Mouse (Mus musculus) kidney, postnatal 0 days (tissue): Measurements from ENCODE around the gene R3hcc1l. TPM values are rescaled to one million over a fixed set of nuclear protein-coding genes. Genes with fewer than 3 reads are reported as not detected.

Experiments used
- ATAC-seq: fragments of 200-750 bp; cut with Nextera tagmentation; replicated peaks from 2 replicates; pipeline ENCODE4 v1.8.0; 2017; ENCODE audit warnings: low read depth, moderate number of reproducible peaks, moderate TSS enrichment, moderate library complexity; ENCODE audit not compliant: low FRiP score
- DNase-seq: peaks from one replicate; pipeline ENCODE4 v3.0.0-alpha.2; 2016; ENCODE audit warnings: low spot score
- H3K27ac ChIP-seq: fragments of 300-500 bp; sonication (generic); 2 replicates; pipeline ENCODE4 v1.5.1; 2014; ENCODE audit warnings: mild to moderate bottlenecking
- H3K27me3 ChIP-seq: fragments of 300-500 bp; sonication (generic); 2 replicates; pipeline ENCODE4 v1.6.1; 2014; ENCODE audit warnings: low read length, mixed read lengths; ENCODE audit not compliant: insufficient read depth
- H3K36me3 ChIP-seq: fragments of 300-500 bp; sonication (generic); 2 replicates; pipeline ENCODE4 v1.6.1; 2014; ENCODE audit warnings: low read length, mixed read lengths; ENCODE audit not compliant: insufficient read depth
- H3K4me1 ChIP-seq: fragments of 300-500 bp; sonication (generic); replicated peaks from 2 replicates; pipeline ENCODE4 v1.6.1; 2014; ENCODE audit warnings: antibody characterized with exemption, low read length, mixed read lengths; ENCODE audit not compliant: insufficient read depth
- H3K4me2 ChIP-seq: fragments of 300-500 bp; sonication (generic); 2 replicates; pipeline ENCODE4 v1.6.1; 2014; ENCODE audit warnings: mild to moderate bottlenecking, low read length, moderate library complexity, mixed read lengths
- H3K4me3 ChIP-seq: fragments of 300-500 bp; sonication (generic); replicated peaks from 2 replicates; pipeline ENCODE4 v1.5.1; 2014; ENCODE audit warnings: low read depth, low read length
- H3K9ac ChIP-seq: fragments of 300-500 bp; sonication (generic); 2 replicates; pipeline ENCODE4 v1.6.1; 2014; ENCODE audit warnings: low read depth, low read length
- H3K9me3 ChIP-seq: fragments of 300-500 bp; sonication (generic); replicated peaks from 2 replicates; pipeline ENCODE4 v1.6.1; 2016; ENCODE audit warnings: low read length, inconsistent platforms, mixed read lengths
- CTCF ChIP-seq: IDR thresholded peaks from 2 replicates; pipeline ENCODE4 v1.5.1; 2016; ENCODE audit warnings: antibody characterized with exemption, low read depth, mild to moderate bottlenecking, moderate library complexity
- WGBS: fragments of 180-500 bp; shearing (Covaris S2); extraction: QIAGEN DNeasy Blood & Tissue Kit; methylation state at CpG from one replicate; pipeline ENCODE4 v1.1.7; 2014; 5-methylcytosine and 5-hydroxymethylcytosine counted together
- polyA plus RNA-seq: library from polyadenylated mRNA; unstranded; fragments of >200 nt; fragmentation: Nextera tagmentation; extraction: Ambion mirVana; gene quantifications from 2 replicates; pipeline ENCODE4 v1.2.1, GENCODE M21; 2015

R3hcc1l gene
- 20.1 and 21.2 TPM in 2 replicates for polyA plus RNA-seq

DNA sequence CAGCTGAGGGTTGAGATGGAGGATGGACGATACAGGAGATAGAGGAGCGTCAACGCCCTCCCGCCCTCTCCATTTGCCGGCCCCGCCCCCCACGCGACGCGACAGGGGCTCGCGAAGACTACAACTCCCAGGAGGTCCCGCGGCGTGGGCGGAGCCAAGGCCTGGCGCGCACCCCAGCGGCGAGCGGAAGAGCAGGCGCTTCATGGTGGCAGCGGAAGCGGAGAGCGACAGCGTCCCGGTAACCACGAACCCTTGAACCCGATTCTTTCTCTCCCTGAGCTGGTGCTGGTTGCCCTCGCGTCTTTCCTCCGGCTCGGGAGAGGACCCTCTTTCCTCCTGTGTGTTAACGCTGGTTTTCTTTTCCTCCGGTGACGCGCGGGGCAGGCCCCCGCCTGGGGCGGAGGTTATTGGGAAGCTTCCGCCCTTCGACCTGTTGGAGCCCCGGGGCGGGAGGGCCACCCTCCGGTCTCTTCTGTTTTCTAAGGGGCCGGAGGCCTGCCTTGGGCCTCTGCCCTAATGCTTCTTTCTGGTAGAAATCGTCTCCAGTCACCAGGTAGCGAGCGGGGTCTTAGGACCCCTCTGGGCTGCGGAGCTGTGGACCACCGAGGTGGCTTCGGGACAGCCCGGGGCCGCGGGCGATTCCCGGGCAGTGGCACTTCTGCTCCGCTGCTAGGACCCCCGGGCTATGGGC is at the start of gene R3hcc1l:
Gene R3hcc1l, plus strand, starts transcription at position 140 of the 691 bp plus-strand sequence.
- under 1% methylated on average over 59 of the region's 59 CpGs for WGBS
- H3K4me2 ChIP-seq, result peak within 1 kb of the TSS; percentile 72
- H3K36me3 ChIP-seq, result no peaks in the 10 kb centered on the region
- no peaks in the 10 kb centered on the region for H3K9me3 ChIP-seq
- 0 out of 2 replicates have a peak, but pooled peaks cover 7% of the 10 kb centered on the region for H3K4me1 ChIP-seq
- peak; percentile 93 for ATAC-seq
- peak; percentile 94 for DNase-seq
- peak; percentile 76 for TF ChIP-seq CTCF
- H3K27ac ChIP-seq, result peak within 1 kb of the TSS; percentile 79
- H3K9ac ChIP-seq, result peak within 1 kb of the TSS; percentile 80
- peak within 1 kb of the TSS; percentile 82 for H3K4me3 ChIP-seq
- no peaks in the 10 kb centered on the region for H3K27me3 ChIP-seq

DNA sequence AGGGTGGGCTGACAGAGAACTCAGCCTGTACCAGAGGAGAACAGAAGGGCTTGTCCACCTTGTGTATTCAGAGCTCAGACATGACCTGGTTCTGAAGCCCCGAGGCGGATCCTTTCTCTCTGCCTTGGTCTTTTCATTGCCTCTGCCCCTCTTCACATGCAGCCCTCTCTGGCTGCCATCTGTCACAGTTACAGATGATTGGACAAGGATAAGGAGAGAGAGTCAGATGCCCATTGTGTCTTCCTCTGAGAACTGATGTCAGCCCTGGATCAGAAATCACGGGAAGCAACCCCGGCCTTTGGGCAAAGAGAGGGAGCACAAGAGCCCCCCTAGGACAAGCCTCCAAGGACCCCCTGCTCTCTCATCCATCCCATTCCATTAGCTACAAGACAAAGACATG is 47.0 kb upstream of the R3hcc1l start:
- Histone ChIP-seq H3K9me3 (no peaks in the 10 kb centered on the region), H3K27ac (no peak overlapping the region), H3K4me2 (no peak overlapping the region), H3K4me3 (no peak overlapping the region), H3K36me3 (no peaks in the 10 kb centered on the region), H3K9ac (no peak overlapping the region), H3K27me3 (no peaks in the 10 kb centered on the region), H3K4me1 (no peaks in the 10 kb centered on the region)
- no peak for TF ChIP-seq CTCF
- no peak for ATAC-seq
- DNase-seq, result no peak
- 91% methylated on average over 4 of the region's 4 CpGs for WGBS

DNA sequence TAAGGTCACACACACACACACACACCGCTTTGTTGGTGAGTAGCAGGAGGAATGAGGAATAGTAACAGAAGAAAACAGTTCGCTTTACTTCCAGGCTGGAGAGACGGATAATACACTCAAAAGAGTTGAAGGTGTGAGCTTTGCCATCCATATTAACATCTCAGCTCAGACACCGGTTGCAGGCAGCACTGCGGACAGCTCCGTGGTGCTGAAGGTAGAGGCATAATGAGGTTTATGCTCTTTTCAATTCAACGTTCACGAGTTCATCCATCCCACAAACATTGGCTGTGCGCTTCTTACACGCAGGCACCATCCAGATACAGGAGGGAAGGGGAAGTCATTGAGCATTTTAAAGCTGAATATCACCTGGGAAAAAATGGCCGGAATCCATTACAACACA is 45.7 kb upstream of the R3hcc1l start:
- H3K4me2 ChIP-seq, result no peak overlapping the region
- no peak for ATAC-seq
- no peak overlapping the region for H3K27ac ChIP-seq
- H3K4me3 ChIP-seq, result no peak overlapping the region
- no peaks in the 10 kb centered on the region for H3K36me3 ChIP-seq
- no peak overlapping the region for H3K9ac ChIP-seq
- no peaks in the 10 kb centered on the region for H3K4me1 ChIP-seq
- TF ChIP-seq CTCF, result no peak
- H3K27me3 ChIP-seq, result no peaks in the 10 kb centered on the region
- 26% methylated on average over 11 of the region's 11 CpGs for WGBS
- DNase-seq, result peak; percentile 66
- no peaks in the 10 kb centered on the region for H3K9me3 ChIP-seq

DNA sequence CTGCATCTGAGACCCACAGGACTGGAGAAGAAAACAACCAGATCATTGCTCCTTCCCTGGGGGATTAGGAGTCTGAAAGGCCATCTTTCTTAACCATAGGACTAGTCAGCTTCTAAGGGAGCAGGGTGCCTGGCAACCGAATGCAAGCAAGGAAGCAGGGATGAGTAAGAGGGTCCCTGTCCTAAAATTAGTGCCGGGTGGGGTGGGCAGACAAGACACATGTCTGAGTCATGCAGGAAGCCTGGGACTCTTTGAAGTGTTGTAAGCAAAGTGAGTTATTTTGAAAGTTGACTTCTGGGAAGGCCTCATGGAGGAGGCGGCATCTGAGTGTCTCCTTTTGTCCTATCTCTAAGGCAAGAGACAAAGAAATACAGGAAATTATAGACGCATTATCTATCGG is 40.8 kb upstream of the R3hcc1l start:
- Histone ChIP-seq H3K4me1 (no peaks in the 10 kb centered on the region), H3K9me3 (no peaks in the 10 kb centered on the region), H3K27me3 (no peaks in the 10 kb centered on the region), H3K4me2 (no peak overlapping the region), H3K9ac (no peak overlapping the region), H3K4me3 (no peak overlapping the region), H3K36me3 (no peaks in the 10 kb centered on the region), H3K27ac (no peak overlapping the region)
- ATAC-seq, result no peak
- 66% methylated on average over 5 of the region's 5 CpGs for WGBS
- DNase-seq, result no peak
- TF ChIP-seq CTCF, result no peak

DNA sequence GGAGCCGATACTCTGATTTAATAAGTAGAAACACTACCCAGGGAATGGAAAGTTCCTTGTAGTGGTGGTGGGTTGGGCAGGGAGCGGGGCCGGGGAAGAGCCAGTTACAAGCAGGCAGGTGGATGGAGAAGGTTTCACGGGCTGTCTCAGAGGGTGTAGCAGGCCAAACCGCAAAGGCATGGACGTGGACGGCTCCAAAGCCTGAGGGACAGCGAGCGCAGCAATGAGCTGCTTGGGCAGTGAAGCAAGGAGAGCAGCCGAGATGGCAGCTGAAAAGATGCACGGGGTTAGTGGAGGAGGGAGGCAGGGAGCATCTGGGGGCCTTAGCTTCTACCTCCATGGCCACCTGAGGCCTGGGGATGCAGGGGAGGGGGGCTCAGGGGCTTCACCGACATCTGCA is 40.3 kb upstream of the R3hcc1l start:
- Histone ChIP-seq H3K9me3 (no peaks in the 10 kb centered on the region), H3K4me2 (no peak overlapping the region), H3K4me3 (no peak overlapping the region), H3K9ac (no peak overlapping the region), H3K36me3 (no peaks in the 10 kb centered on the region), H3K27ac (no peak overlapping the region), H3K4me1 (no peaks in the 10 kb centered on the region), H3K27me3 (no peaks in the 10 kb centered on the region)
- DNase-seq, result peak; percentile 9
- ATAC-seq, result no peak
- TF ChIP-seq CTCF, result no peak
- 36% methylated on average over 12 of the region's 12 CpGs for WGBS

DNA sequence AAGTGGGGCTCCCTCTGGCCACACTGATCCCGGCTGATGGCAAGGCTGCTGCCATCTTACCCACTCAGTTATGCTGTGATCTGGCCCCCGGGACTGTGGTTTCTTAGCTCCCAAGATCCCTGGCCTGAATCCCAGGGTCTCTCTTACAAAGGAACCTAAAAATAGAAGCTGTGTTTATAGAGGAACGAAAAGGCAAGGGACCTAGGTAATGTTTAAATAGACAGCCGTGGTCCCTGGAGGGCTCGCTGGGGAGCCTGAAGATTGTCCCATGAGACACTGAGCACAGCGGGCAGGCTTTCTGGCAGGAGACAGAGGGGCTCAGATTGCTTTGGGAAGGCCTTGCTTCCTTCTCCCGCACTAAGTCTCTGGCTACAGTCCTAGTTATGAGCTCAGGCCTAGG is 33.1 kb upstream of the R3hcc1l start:
- Histone ChIP-seq H3K4me2 (no peak overlapping the region), H3K9ac (no peak overlapping the region), H3K36me3 (no peaks in the 10 kb centered on the region), H3K27ac (no peak overlapping the region), H3K4me3 (no peak overlapping the region), H3K27me3 (no peaks in the 10 kb centered on the region), H3K4me1 (no peaks in the 10 kb centered on the region), H3K9me3 (no peaks in the 10 kb centered on the region)
- no peak for DNase-seq
- WGBS, result 66% methylated on average over 7 of the region's 7 CpGs
- no peak for ATAC-seq
- TF ChIP-seq CTCF, result no peak

DNA sequence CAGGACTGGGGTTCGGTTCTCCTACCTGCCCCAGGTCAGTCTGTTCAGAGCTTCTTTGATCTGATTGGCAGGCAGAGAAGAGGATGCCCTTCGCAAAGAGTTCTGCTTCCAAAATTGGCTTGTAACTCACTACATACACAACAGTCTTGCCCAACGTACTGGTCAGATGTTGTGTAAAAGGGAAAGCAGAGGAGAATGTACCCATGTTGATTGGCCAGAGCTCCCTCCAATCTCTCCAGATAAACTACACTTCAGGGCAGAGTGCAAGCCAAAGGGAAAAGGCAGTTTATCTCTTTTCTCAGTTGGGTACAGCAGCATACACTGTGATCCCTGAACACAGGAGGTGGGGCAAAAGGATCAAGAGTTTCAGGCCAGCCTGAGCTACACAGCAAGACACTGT is 31.3 kb upstream of the R3hcc1l start:
- WGBS, result 83% methylated on average over 3 of the region's 3 CpGs
- Histone ChIP-seq H3K27ac (no peak overlapping the region), H3K9ac (no peak overlapping the region), H3K9me3 (no peaks in the 10 kb centered on the region), H3K4me1 (no peaks in the 10 kb centered on the region), H3K4me2 (no peak overlapping the region), H3K36me3 (no peaks in the 10 kb centered on the region), H3K27me3 (no peaks in the 10 kb centered on the region), H3K4me3 (no peak overlapping the region)
- no peak for DNase-seq
- no peak for ATAC-seq
- TF ChIP-seq CTCF, result no peak
